Mouse (Mus musculus) hindbrain, embryonic 12.5 days (tissue): ENCODE measurements at regions not wholly inside any gene's neighbourhood (a gene's known extent, or its start where the extent isn't known, plus 50 kb on each side); places are given as distances from the start of the nearest gene placed in this dataset.
A peak's percentile ranks its signal among the peaks of the same experiment; 100 is the strongest.

ENCODE experiments used
- ATAC-seq: fragments of 200-750 bp; cut with Nextera tagmentation; 2 replicates; pipeline ENCODE4 v1.8.0; 2017; ENCODE audit warnings: moderate TSS enrichment; ENCODE audit not compliant: low FRiP score
- H3K27ac ChIP-seq: fragments of 300-500 bp; sonication (generic); 2 replicates; pipeline ENCODE4 v1.5.1; 2016; ENCODE audit warnings: mild to moderate bottlenecking
- H3K27me3 ChIP-seq: fragments of 300-500 bp; sonication (generic); 2 replicates; pipeline ENCODE4 v1.6.1; 2016; ENCODE audit warnings: mild to moderate bottlenecking
- H3K36me3 ChIP-seq: fragments of 300-500 bp; sonication (generic); 2 replicates; pipeline ENCODE4 v1.6.1; 2016; ENCODE audit warnings: mild to moderate bottlenecking
- H3K4me1 ChIP-seq: fragments of 300-500 bp; sonication (generic); 2 replicates; pipeline ENCODE4 v1.6.1; 2016
- H3K4me2 ChIP-seq: fragments of 300-500 bp; sonication (generic); replicated peaks from 2 replicates; pipeline ENCODE4 v1.6.1; 2016; ENCODE audit warnings: mild to moderate bottlenecking
- H3K4me3 ChIP-seq: fragments of 300-500 bp; sonication (generic); 2 replicates; pipeline ENCODE4 v1.5.1; 2016; ENCODE audit warnings: mild to moderate bottlenecking
- H3K9ac ChIP-seq: fragments of 300-500 bp; sonication (generic); 2 replicates; pipeline ENCODE4 v1.6.1; 2016; ENCODE audit warnings: mild to moderate bottlenecking, moderate library complexity
- H3K9me3 ChIP-seq: fragments of 300-500 bp; sonication (generic); replicated peaks from 2 replicates; pipeline ENCODE4 v1.6.1; 2016; ENCODE audit warnings: mild to moderate bottlenecking
- WGBS: fragments of 180-500 bp; shearing (Covaris S2); methylation state at CpG from one replicate; pipeline ENCODE4 v1.1.7; 2016; 5-methylcytosine and 5-hydroxymethylcytosine counted together

- no peak overlapping the region for H3K27ac ChIP-seq
- no peak overlapping the region for H3K4me2 ChIP-seq
- ATAC-seq, result no peak
- no peaks in the 10 kb centered on the region for H3K9me3 ChIP-seq
- H3K4me1 ChIP-seq, result no peaks in the 10 kb centered on the region
- 86% methylated on average over 2 of the region's 2 CpGs for WGBS
- no peak overlapping the region for H3K9ac ChIP-seq
- H3K36me3 ChIP-seq, result no peaks in the 10 kb centered on the region
- H3K4me3 ChIP-seq, result no peak overlapping the region
- H3K27me3 ChIP-seq, result no peaks in the 10 kb centered on the region
Observed at GRCm38 (mm10) chr2:133252131-133252530, 299.8 kb upstream of the Bmp2 start.

- no peak for ATAC-seq
- H3K27me3 ChIP-seq, result no peaks in the 10 kb centered on the region
- H3K36me3 ChIP-seq, result no peaks in the 10 kb centered on the region
- H3K9me3 ChIP-seq, result no peaks in the 10 kb centered on the region
- no peak overlapping the region for H3K27ac ChIP-seq
- no peak overlapping the region for H3K9ac ChIP-seq
- no peak overlapping the region for H3K4me2 ChIP-seq
- no peaks in the 10 kb centered on the region for H3K4me1 ChIP-seq
- WGBS, result 57% methylated on average over 4 of the region's 4 CpGs
- no peak overlapping the region for H3K4me3 ChIP-seq
Observed at GRCm38 (mm10) chr2:133274424-133274823, 277.5 kb upstream of the Bmp2 start.

- no peaks in the 10 kb centered on the region for H3K27me3 ChIP-seq
- no peak for ATAC-seq
- 53% methylated on average over 4 of the region's 4 CpGs for WGBS
- H3K4me3 ChIP-seq, result no peak overlapping the region
- no peak overlapping the region for H3K4me2 ChIP-seq
- no peak overlapping the region for H3K27ac ChIP-seq
- no peaks in the 10 kb centered on the region for H3K9me3 ChIP-seq
- H3K4me1 ChIP-seq, result no peaks in the 10 kb centered on the region
- no peaks in the 10 kb centered on the region for H3K36me3 ChIP-seq
- no peak overlapping the region for H3K9ac ChIP-seq
Observed at GRCm38 (mm10) chr2:133278546-133278945, 273.4 kb upstream of the Bmp2 start.

GRCm38 (mm10) chr2:133279275-133279674 lies 272.7 kb upstream of the Bmp2 start:
- Histone ChIP-seq H3K9me3 (no peaks in the 10 kb centered on the region), H3K27me3 (no peaks in the 10 kb centered on the region), H3K36me3 (no peaks in the 10 kb centered on the region), H3K4me3 (no peak overlapping the region), H3K9ac (no peak overlapping the region), H3K4me2 (no peak overlapping the region), H3K27ac (no peak overlapping the region), H3K4me1 (no peaks in the 10 kb centered on the region)
- WGBS, result 88% methylated on average over 4 of the region's 4 CpGs
- no peak for ATAC-seq

- no peak for ATAC-seq
- 69% methylated on average over 5 of the region's 5 CpGs for WGBS
- Histone ChIP-seq H3K4me1 (no peaks in the 10 kb centered on the region), H3K4me2 (no peak overlapping the region), H3K36me3 (no peaks in the 10 kb centered on the region), H3K27ac (no peak overlapping the region), H3K9ac (no peak overlapping the region), H3K9me3 (no peaks in the 10 kb centered on the region), H3K4me3 (no peak overlapping the region), H3K27me3 (no peaks in the 10 kb centered on the region)
Observed at GRCm38 (mm10) chr2:133282692-133283091, 269.3 kb upstream of the Bmp2 start.

GRCm38 (mm10) chr2:133283709-133284108 lies 268.2 kb upstream of the Bmp2 start:
- Histone ChIP-seq H3K9me3 (no peaks in the 10 kb centered on the region), H3K36me3 (no peaks in the 10 kb centered on the region), H3K4me2 (no peak overlapping the region), H3K27ac (no peak overlapping the region), H3K4me3 (no peak overlapping the region), H3K4me1 (no peaks in the 10 kb centered on the region), H3K9ac (no peak overlapping the region), H3K27me3 (no peaks in the 10 kb centered on the region)
- ATAC-seq, result no peak
- 70% methylated on average over 1 of the region's 1 CpGs for WGBS

- Histone ChIP-seq H3K4me2 (no peak overlapping the region), H3K9me3 (no peaks in the 10 kb centered on the region), H3K27me3 (no peaks in the 10 kb centered on the region), H3K36me3 (no peaks in the 10 kb centered on the region), H3K9ac (no peak overlapping the region), H3K27ac (no peak overlapping the region), H3K4me1 (no peaks in the 10 kb centered on the region), H3K4me3 (no peak overlapping the region)
- WGBS, result 83% methylated on average over 7 of the region's 7 CpGs
- no peak for ATAC-seq
Observed at GRCm38 (mm10) chr2:133294136-133294535, 257.8 kb upstream of the Bmp2 start.

- no peaks in the 10 kb centered on the region for H3K27me3 ChIP-seq
- 72% methylated on average over 3 of the region's 3 CpGs for WGBS
- no peaks in the 10 kb centered on the region for H3K36me3 ChIP-seq
- H3K4me2 ChIP-seq, result no peak overlapping the region
- no peak overlapping the region for H3K27ac ChIP-seq
- H3K9ac ChIP-seq, result no peak overlapping the region
- no peak overlapping the region for H3K4me3 ChIP-seq
- H3K4me1 ChIP-seq, result no peaks in the 10 kb centered on the region
- H3K9me3 ChIP-seq, result no peaks in the 10 kb centered on the region
- no peak for ATAC-seq
Observed at GRCm38 (mm10) chr2:133305936-133306335, 246.0 kb upstream of the Bmp2 start.

- no peaks in the 10 kb centered on the region for H3K9me3 ChIP-seq
- H3K4me1 ChIP-seq, result no peaks in the 10 kb centered on the region
- ATAC-seq, result no peak
- no peak overlapping the region for H3K9ac ChIP-seq
- no peak overlapping the region for H3K4me2 ChIP-seq
- H3K27me3 ChIP-seq, result no peaks in the 10 kb centered on the region
- no peak overlapping the region for H3K27ac ChIP-seq
- WGBS, result 41% methylated on average over 1 of the region's 1 CpGs
- no peak overlapping the region for H3K4me3 ChIP-seq
- H3K36me3 ChIP-seq, result no peaks in the 10 kb centered on the region
Observed at GRCm38 (mm10) chr2:133311001-133311400, 241.0 kb upstream of the Bmp2 start.

- Histone ChIP-seq H3K4me3 (no peak overlapping the region), H3K9me3 (no peaks in the 10 kb centered on the region), H3K27ac (no peak overlapping the region), H3K9ac (no peak overlapping the region), H3K4me2 (no peak overlapping the region), H3K36me3 (no peaks in the 10 kb centered on the region), H3K27me3 (no peaks in the 10 kb centered on the region), H3K4me1 (peaks cover 5% of the 10 kb centered on the region; the same call in 1 of the 2 replicates)
- 0 out of 2 replicates have a peak, but pooled peaks have one; percentile 35 for ATAC-seq
- 33% methylated on average over 6 of the region's 6 CpGs for WGBS
Observed at GRCm38 (mm10) chr2:133326290-133327050, 225.5 kb upstream of the Bmp2 start.

GRCm38 (mm10) chr2:133327653-133328052 lies 224.3 kb upstream of the Bmp2 start:
- Histone ChIP-seq H3K9ac (no peak overlapping the region), H3K36me3 (no peaks in the 10 kb centered on the region), H3K4me1 (peaks cover 5% of the 10 kb centered on the region; the same call in 1 of the 2 replicates), H3K4me3 (no peak overlapping the region), H3K27ac (no peak overlapping the region), H3K4me2 (no peak overlapping the region), H3K9me3 (no peaks in the 10 kb centered on the region), H3K27me3 (no peaks in the 10 kb centered on the region)
- no peak for ATAC-seq
- WGBS, result 43% methylated on average over 2 of the region's 2 CpGs

- Histone ChIP-seq H3K4me1 (no peaks in the 10 kb centered on the region), H3K9me3 (no peaks in the 10 kb centered on the region), H3K4me2 (no peak overlapping the region), H3K9ac (no peak overlapping the region), H3K4me3 (no peak overlapping the region), H3K36me3 (no peaks in the 10 kb centered on the region), H3K27ac (no peak overlapping the region), H3K27me3 (no peaks in the 10 kb centered on the region)
- 90% methylated on average over 9 of the region's 9 CpGs for WGBS
- no peak for ATAC-seq
Observed at GRCm38 (mm10) chr2:133336177-133336901, 215.6 kb upstream of the Bmp2 start.

GRCm38 (mm10) chr2:133338150-133338549 lies 213.8 kb upstream of the Bmp2 start:
- Histone ChIP-seq H3K4me2 (no peak overlapping the region), H3K9ac (no peak overlapping the region), H3K4me1 (no peaks in the 10 kb centered on the region), H3K27me3 (no peaks in the 10 kb centered on the region), H3K9me3 (no peaks in the 10 kb centered on the region), H3K4me3 (no peak overlapping the region), H3K36me3 (no peaks in the 10 kb centered on the region), H3K27ac (no peak overlapping the region)
- no peak for ATAC-seq
- 79% methylated on average over 3 of the region's 3 CpGs for WGBS
